Mouse (Mus musculus) midbrain, embryonic 12.5 days (tissue): Measurements from ENCODE around the gene Kif3a. TPM values are rescaled to one million over a fixed set of nuclear protein-coding genes. Genes with fewer than 3 reads are reported as not detected.
A peak's percentile ranks its signal among the peaks of the same experiment; 100 is the strongest.

ENCODE experiments used
- ATAC-seq: fragments of 200-750 bp; cut with Nextera tagmentation; 2 replicates; pipeline ENCODE4 v1.8.0; 2017; ENCODE audit warnings: low read depth, moderate TSS enrichment, moderate library complexity; ENCODE audit not compliant: low FRiP score
- H3K27ac ChIP-seq: fragments of 300-500 bp; sonication (generic); replicated peaks from 2 replicates; pipeline ENCODE4 v1.5.1; 2016; ENCODE audit warnings: mild to moderate bottlenecking
- H3K27me3 ChIP-seq: fragments of 300-500 bp; sonication (generic); 2 replicates; pipeline ENCODE4 v1.6.1; 2016; ENCODE audit warnings: mild to moderate bottlenecking
- H3K36me3 ChIP-seq: fragments of 300-500 bp; sonication (generic); 2 replicates; pipeline ENCODE4 v1.6.1; 2016
- H3K4me1 ChIP-seq: fragments of 300-500 bp; sonication (generic); 2 replicates; pipeline ENCODE4 v1.6.1; 2016
- H3K4me2 ChIP-seq: fragments of 300-500 bp; sonication (generic); replicated peaks from 2 replicates; pipeline ENCODE4 v1.6.1; 2016; ENCODE audit warnings: mild to moderate bottlenecking, moderate library complexity
- H3K4me3 ChIP-seq: fragments of 300-500 bp; sonication (generic); 2 replicates; pipeline ENCODE4 v1.5.1; 2016; ENCODE audit warnings: mild to moderate bottlenecking
- H3K9ac ChIP-seq: fragments of 300-500 bp; sonication (generic); replicated peaks from 2 replicates; pipeline ENCODE4 v1.6.1; 2016; ENCODE audit warnings: mild to moderate bottlenecking, moderate library complexity
- H3K9me3 ChIP-seq: fragments of 300-500 bp; sonication (generic); 2 replicates; pipeline ENCODE4 v1.6.1; 2016; ENCODE audit warnings: mild to moderate bottlenecking
- WGBS: fragments of 180-500 bp; shearing (Covaris S2); methylation state at CpG from one replicate; pipeline ENCODE4 v1.1.7; 2016; 5-methylcytosine and 5-hydroxymethylcytosine counted together
- polyA plus RNA-seq: library from polyadenylated mRNA; unstranded; fragments of >200 nt; fragmentation: Nextera tagmentation; extraction: Ambion mirVana; gene quantifications from 2 replicates; pipeline ENCODE4 v1.2.1, GENCODE M21; 2016

The Kif3a gene
- polyA plus RNA-seq, 1 experiment from 2014 or later = 127 TPM

DNA sequence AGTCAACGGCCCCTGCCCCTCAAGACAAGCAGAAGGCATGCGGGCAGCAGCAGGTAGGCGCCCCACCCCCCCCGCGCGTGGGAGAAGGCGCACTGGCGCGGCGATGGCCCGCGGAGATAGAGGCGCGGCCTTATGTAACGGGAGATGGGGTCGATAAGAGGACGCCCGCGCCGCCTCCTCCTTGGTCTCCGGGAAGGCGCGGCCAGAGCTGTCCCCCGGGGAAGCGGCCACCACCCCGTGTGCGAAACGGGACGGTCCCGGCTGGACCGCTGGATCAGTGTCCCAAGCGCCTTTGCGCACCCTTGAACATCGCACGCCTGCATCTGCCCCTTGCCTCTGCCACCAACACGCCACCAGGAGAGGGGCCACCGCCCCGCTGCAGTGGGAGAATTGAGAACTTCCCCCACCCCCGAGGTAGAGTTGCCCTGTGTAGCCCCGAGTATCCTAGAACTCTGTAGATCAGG lies 69.0 kb downstream of the Kif3a start:
- Histone ChIP-seq H3K9ac (peak overlapping the region; percentile 34; the same call in 1 of the 2 replicates), H3K36me3 (no peaks in the 10 kb centered on the region), H3K9me3 (no peaks in the 10 kb centered on the region), H3K27me3 (peaks cover 37% of the 10 kb centered on the region), H3K27ac (no peak overlapping the region), H3K4me1 (peaks cover 11% of the 10 kb centered on the region), H3K4me2 (peak overlapping the region; percentile 62), H3K4me3 (peak overlapping the region; percentile 35)
- 2% methylated on average over 39 of the region's 40 CpGs for WGBS
- ATAC-seq = no peak

DNA sequence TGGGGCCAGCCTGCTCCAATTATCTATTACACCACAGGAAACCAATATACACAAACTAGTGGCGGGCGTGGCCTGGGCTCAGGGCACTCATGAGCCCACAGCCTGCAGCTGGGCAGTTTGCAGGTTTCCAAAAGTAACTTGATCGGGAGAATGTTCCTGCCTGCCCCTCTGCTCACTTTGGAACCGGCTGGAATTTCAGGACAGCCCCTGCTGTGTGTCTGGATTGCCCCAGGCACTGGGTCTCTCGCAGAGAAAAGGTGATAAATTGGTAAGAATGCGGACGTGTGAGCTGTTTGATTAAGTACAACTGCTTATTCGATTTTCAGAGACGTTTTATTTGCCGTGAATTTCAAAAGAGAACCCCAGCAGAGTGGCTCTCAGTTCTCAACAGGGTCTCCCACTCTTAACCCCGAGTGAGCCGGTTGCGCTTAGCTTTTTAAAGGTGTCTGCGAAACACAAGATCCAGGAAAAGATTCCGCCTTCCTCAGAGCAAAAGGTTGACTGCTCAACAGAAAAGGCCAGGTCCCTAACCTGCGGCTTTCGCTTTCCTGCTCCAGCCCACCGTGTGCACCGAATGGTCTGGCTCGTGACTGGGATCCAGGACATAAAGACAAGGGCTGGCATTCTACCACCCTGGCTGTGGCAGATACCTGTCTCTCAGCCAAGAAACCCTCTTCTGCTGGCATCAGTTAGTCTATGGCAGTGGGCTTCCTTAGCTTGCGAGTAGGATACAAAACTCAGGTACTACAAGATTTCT lies 70.0 kb downstream of the Kif3a start:
- H3K4me2 ChIP-seq = no peak overlapping the region; the same call in 1 of the 2 replicates
- H3K9me3 ChIP-seq = no peaks in the 10 kb centered on the region
- WGBS = 24% methylated on average over 21 of the region's 21 CpGs
- ATAC-seq = no peak
- no peak overlapping the region for H3K27ac ChIP-seq
- H3K27me3 ChIP-seq = peaks cover 37% of the 10 kb centered on the region
- no peak overlapping the region for H3K4me3 ChIP-seq
- no peaks in the 10 kb centered on the region for H3K36me3 ChIP-seq
- no peak overlapping the region for H3K9ac ChIP-seq
- peaks cover 11% of the 10 kb centered on the region for H3K4me1 ChIP-seq

GRCm38 (mm10) chr11:53637803-53638260 lies 70.7 kb downstream of the Kif3a start:
- no peak overlapping the region for H3K27ac ChIP-seq
- WGBS = 86% methylated on average over 10 of the region's 10 CpGs
- no peak for ATAC-seq
- H3K36me3 ChIP-seq = no peaks in the 10 kb centered on the region
- no peak overlapping the region for H3K9ac ChIP-seq
- H3K27me3 ChIP-seq = peaks cover 37% of the 10 kb centered on the region
- H3K4me2 ChIP-seq = no peak overlapping the region
- H3K4me3 ChIP-seq = no peak overlapping the region
- no peaks in the 10 kb centered on the region for H3K9me3 ChIP-seq
- peaks cover 11% of the 10 kb centered on the region for H3K4me1 ChIP-seq

GRCm38 (mm10) chr11:53642744-53643279 lies 75.6 kb downstream of the Kif3a start:
- ATAC-seq = no peak
- Histone ChIP-seq H3K27ac (no peak overlapping the region), H3K36me3 (no peaks in the 10 kb centered on the region), H3K9ac (no peak overlapping the region), H3K4me1 (no peaks in the 10 kb centered on the region), H3K9me3 (no peaks in the 10 kb centered on the region), H3K27me3 (peaks cover under 1% of the 10 kb centered on the region), H3K4me3 (no peak overlapping the region), H3K4me2 (no peak overlapping the region)
- WGBS = 77% methylated on average over 12 of the region's 12 CpGs

DNA sequence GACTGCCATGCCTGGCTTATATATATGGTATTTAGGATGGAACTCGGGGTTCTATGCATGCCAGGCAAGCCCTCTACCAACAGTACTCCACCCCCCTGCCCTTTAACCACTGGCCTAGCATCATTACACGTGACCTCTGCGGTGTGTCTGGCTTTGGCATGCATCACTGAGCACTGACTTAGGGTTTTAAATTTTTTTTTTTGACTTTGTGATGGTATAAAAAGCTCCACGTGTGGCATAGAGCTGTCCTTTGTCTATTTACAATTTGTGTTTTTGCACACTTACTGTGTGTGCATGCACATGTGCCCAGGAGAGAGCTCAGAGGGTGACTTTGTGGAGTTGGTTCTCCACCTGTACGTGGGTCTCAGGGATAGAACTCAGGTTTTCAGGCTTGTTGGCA lies 76.8 kb downstream of the Kif3a start:
- 67% methylated on average over 5 of the region's 5 CpGs for WGBS

GRCm38 (mm10) chr11:53651441-53651840 lies 84.3 kb downstream of the Kif3a start:
- Histone ChIP-seq H3K4me2 (no peak overlapping the region), H3K4me3 (no peak overlapping the region), H3K9me3 (no peaks in the 10 kb centered on the region), H3K27me3 (no peaks in the 10 kb centered on the region), H3K9ac (no peak overlapping the region), H3K4me1 (no peaks in the 10 kb centered on the region), H3K36me3 (peaks cover 41% of the 10 kb centered on the region), H3K27ac (no peak overlapping the region)
- no peak for ATAC-seq
- 96% methylated on average over 4 of the region's 4 CpGs for WGBS

More for the DNA sequence above, 76.8 kb downstream of the Kif3a start:
- H3K27me3 ChIP-seq = no peaks in the 10 kb centered on the region
- ATAC-seq = no peak
- H3K9me3 ChIP-seq = no peaks in the 10 kb centered on the region
- no peaks in the 10 kb centered on the region for H3K4me1 ChIP-seq
- no peak overlapping the region for H3K9ac ChIP-seq
- no peak overlapping the region for H3K27ac ChIP-seq
- no peaks in the 10 kb centered on the region for H3K36me3 ChIP-seq
- no peak overlapping the region for H3K4me3 ChIP-seq
- no peak overlapping the region for H3K4me2 ChIP-seq

Other genes with a start within 250 kb of the Kif3a start
- gene Zcchc10, start 242.7 kb upstream of the Kif3a start, polyA plus RNA-seq = 17.5 and 19.3 TPM in 2 replicates
- 77.4 and 98.0 TPM in 2 replicates for gene Aff4, start 216.5 kb upstream of the Kif3a start, polyA plus RNA-seq
- gene Leap2, start 144.2 kb upstream of the Kif3a start, polyA plus RNA-seq = not detected in 2 replicates
- gene Uqcrq, start 136.5 kb upstream of the Kif3a start, polyA plus RNA-seq = 540 and 574 TPM in 2 replicates
- 3.0 and 3.3 TPM in 2 replicates for gene Gdf9, start 136.4 kb upstream of the Kif3a start, polyA plus RNA-seq
- gene Gm10447, start 110.3 kb upstream of the Kif3a start, polyA plus RNA-seq = not detected in 2 replicates
- 1.8 and 2.4 TPM in 2 replicates for gene Shroom1, start 110.2 kb upstream of the Kif3a start, polyA plus RNA-seq
- gene Gm9837, start 96.9 kb upstream of the Kif3a start, polyA plus RNA-seq = not detected in 2 replicates
- not detected in 2 replicates for gene Gm9945, start 87.2 kb upstream of the Kif3a start, polyA plus RNA-seq
- 0.39 and 0.77 TPM in 2 replicates for gene Sowaha, start 87.1 kb upstream of the Kif3a start, polyA plus RNA-seq
- gene Sept8, start 48.1 kb upstream of the Kif3a start, polyA plus RNA-seq = 14.3 and 17.1 TPM in 2 replicates
- 2.2 and 3.2 TPM in 2 replicates for gene Il4, start 51.3 kb downstream of the Kif3a start, polyA plus RNA-seq
- not detected in 2 replicates for gene Il13, start 67.3 kb downstream of the Kif3a start, polyA plus RNA-seq
- gene Rad50, start 139.9 kb downstream of the Kif3a start, polyA plus RNA-seq = 17.9 and 20.1 TPM in 2 replicates
- gene Il5, start 153.4 kb downstream of the Kif3a start, polyA plus RNA-seq = not detected in 2 replicates
- 3.4 and 4.3 TPM in 2 replicates for gene Irf1, start 202.6 kb downstream of the Kif3a start, polyA plus RNA-seq
- not detected in 2 replicates for gene Gm17334, start 205.8 kb downstream of the Kif3a start, polyA plus RNA-seq